Mouse (Mus musculus) hematopoietic multipotent progenitor cell, adult 10-12 weeks (in vitro differentiated cells): ENCODE data around the gene Klk1b4. TPM values are rescaled to one million over a fixed set of nuclear protein-coding genes. Genes with fewer than 3 reads are reported as not detected.

Source experiments
- polyA plus RNA-seq: library from polyadenylated mRNA; stranded (reverse); fragments of >175 nt; gene quantifications from 2 replicates; pipeline ENCODE4 v1.2.3, GENCODE M21; 2012; ENCODE audit warnings: low replicate concordance

Klk1b4 gene
- not detected in 2 replicates for polyA plus RNA-seq

GRCm38 (mm10) chr7:44207135-44207534 is at the start of gene Klk1b4:
Gene Klk1b4 (plus strand): TSS chr7:44207435.

GRCm38 (mm10) chr7:44187936-44188335 is 19.3 kb upstream of the Klk1b4 start, which contains the start of gene Klk1b24:
Gene Klk1b24 (plus strand): TSS chr7:44188236.

GRCm38 (mm10) chr7:44197891-44198290 is 9.3 kb upstream of the Klk1b4 start, which contains the start of gene Klk1b3:
Gene Klk1b3 (plus strand): TSS chr7:44198191.

GRCm38 (mm10) chr7:44215645-44216044 is 8.4 kb downstream of the Klk1b4 start, which contains the start of gene Klk1b5:
Gene Klk1b5 (plus strand): TSS chr7:44215945.

GRCm38 (mm10) chr7:44225076-44225475 is 17.8 kb downstream of the Klk1b4 start, which contains the start of gene Klk1:
Gene Klk1 (plus strand): TSS chr7:44225360.

GRCm38 (mm10) chr7:44235909-44236308 is 28.7 kb downstream of the Klk1b4 start, which contains the start of gene Gm36864:
Gene Gm36864 (plus strand): TSS chr7:44236177.

GRCm38 (mm10) chr7:44246055-44246983 is 39.1 kb downstream of the Klk1b4 start, which contains the start of the genes 1700028J19Rik and 2410002F23Rik:
Gene 1700028J19Rik (minus strand): TSS chr7:44246695.
Gene 2410002F23Rik (plus strand): TSS chr7:44246722.

GRCm38 (mm10) chr7:44257278-44257677 is 50.0 kb downstream of the Klk1b4 start, which contains the start of gene Acp4:
Gene Acp4 (minus strand): TSS chr7:44257378.

GRCm38 (mm10) chr7:44261147-44261546 is 53.9 kb downstream of the Klk1b4 start, which contains the start of gene Gm15517:
Gene Gm15517 (plus strand): TSS chr7:44261447.

Other genes starting within 250 kb of the Klk1b4 start
- gene Klk1b1, start 240.7 kb upstream of the Klk1b4 start, polyA plus RNA-seq = not detected in 2 replicates
- gene Klk1b9, start 231.4 kb upstream of the Klk1b4 start, polyA plus RNA-seq = not detected in 2 replicates
- gene Klk1b11, start 211.6 kb upstream of the Klk1b4 start, polyA plus RNA-seq = not detected in 2 replicates
- gene Klk1b26, start 195.3 kb upstream of the Klk1b4 start, polyA plus RNA-seq = not detected in 2 replicates
- gene Klk1b27, start 155.1 kb upstream of the Klk1b4 start, polyA plus RNA-seq = 3.6 and 5.5 TPM in 2 replicates
- not detected in 2 replicates for gene Klk1b21, start 105.1 kb upstream of the Klk1b4 start, polyA plus RNA-seq
- not detected in 2 replicates for gene Klk1b22, start 94.8 kb upstream of the Klk1b4 start, polyA plus RNA-seq
- gene Klk1b16, start 70.7 kb upstream of the Klk1b4 start, polyA plus RNA-seq = not detected in 2 replicates
- gene Klk1b24, start 19.2 kb upstream of the Klk1b4 start, polyA plus RNA-seq = not detected in 2 replicates
- not detected in 2 replicates for gene Klk1b3, start 9.2 kb upstream of the Klk1b4 start, polyA plus RNA-seq
- not detected in 2 replicates for gene Klk1b5, start 8.5 kb downstream of the Klk1b4 start, polyA plus RNA-seq
- 16.7 and 28.0 TPM in 2 replicates for gene Klk1, start 17.9 kb downstream of the Klk1b4 start, polyA plus RNA-seq
- not detected in 2 replicates for gene Gm36864, start 28.7 kb downstream of the Klk1b4 start, polyA plus RNA-seq
- 0.10 TPM in 1 of 2 replicates, not detected in the other for gene 1700028J19Rik, start 39.3 kb downstream of the Klk1b4 start, polyA plus RNA-seq
- 155 and 164 TPM in 2 replicates for gene 2410002F23Rik, start 39.3 kb downstream of the Klk1b4 start, polyA plus RNA-seq
- gene Acp4, start 49.9 kb downstream of the Klk1b4 start, polyA plus RNA-seq = not detected in 2 replicates
- gene Gm15517, start 54.0 kb downstream of the Klk1b4 start, polyA plus RNA-seq = not detected in 2 replicates
- gene Clec11a, start 99.5 kb downstream of the Klk1b4 start, polyA plus RNA-seq = 1.6 and 1.7 TPM in 2 replicates
- gene Shank1, start 102.8 kb downstream of the Klk1b4 start, polyA plus RNA-seq = 36.0 and 52.3 TPM in 2 replicates
- 0.90 and 1.6 TPM in 2 replicates for gene Syt3, start 176.7 kb downstream of the Klk1b4 start, polyA plus RNA-seq
- gene 1700008O03Rik, start 178.4 kb downstream of the Klk1b4 start, polyA plus RNA-seq = 0.36 and 0.40 TPM in 2 replicates
- gene Lrrc4b, start 221.6 kb downstream of the Klk1b4 start, polyA plus RNA-seq = not detected in 2 replicates